Mouse (Mus musculus): Measurements from ENCODE around the gene Cmtm6.

DNA sequence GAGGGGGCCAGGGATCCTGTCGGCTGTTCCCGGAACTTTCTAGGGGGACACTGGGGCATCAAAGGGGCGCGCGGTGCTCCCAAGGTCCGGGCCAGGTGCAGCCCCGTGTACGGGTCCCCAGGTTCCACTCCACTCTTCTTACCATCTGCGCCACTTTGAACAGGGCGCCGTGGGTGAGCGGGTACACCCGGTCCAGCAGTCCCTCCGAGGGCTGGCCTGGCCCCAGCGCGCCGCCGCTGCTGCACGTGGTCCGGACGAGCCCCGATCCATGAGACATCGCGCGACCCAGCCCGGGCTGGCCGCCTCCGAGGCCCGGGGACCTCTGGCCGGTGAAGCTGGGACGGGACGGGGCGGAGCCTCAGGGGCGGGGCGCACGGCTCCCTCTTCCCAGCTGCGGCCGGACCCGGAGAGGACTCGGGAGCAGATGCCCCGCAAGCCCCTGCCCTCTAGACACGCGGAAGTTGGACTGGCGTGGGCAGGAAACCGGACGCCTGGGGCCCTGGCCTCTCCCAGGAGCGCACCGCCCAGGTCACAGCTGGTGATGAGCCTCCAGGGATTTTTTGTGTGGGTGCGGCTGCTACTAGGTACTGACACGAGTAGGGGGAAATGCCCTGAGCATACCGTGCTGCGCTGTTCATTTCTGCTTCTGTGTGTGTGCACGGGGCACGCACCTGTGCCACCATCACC is 50.8 kb downstream of the Cmtm6 start, which contains the start of gene Cmtm7:
- TF ChIP-seq CTCF (IDR thresholded peaks at IDR 0.05; ENCODE audit: low read depth, low read length) (no peak), GATA1 (IDR thresholded peaks at IDR 0.05; ENCODE audit: borderline replicate concordance, low read length) (no peak), TAL1 (conservative IDR thresholded peaks at IDR 0.05; ENCODE audit: low read depth, low read length) (no peak), POLR2AphosphoS5 (IDR thresholded peaks at IDR 0.05; ENCODE audit: insufficient replicate concordance, low read depth, low read length) (no peak), GATA2 (IDR thresholded peaks at IDR 0.05; ENCODE audit: borderline replicate concordance, low read depth, low read length) (no peak)

All from G1E (cell line).